Mouse (Mus musculus) embryo, embryonic 11 days (tissue): ENCODE measurements around the gene Ptpre.
"Not testable (repeated sequence)": the region's sequence is repeated elsewhere in the genome, so short reads cannot be mapped to it uniquely, and the experiment has no call there.

Source experiments
- DNase-seq: peaks from one replicate; pipeline ENCODE4 v3.0.0-alpha.2; 2015

Gene Ptpre

GRCm38 (mm10) chr7:135537341-135537901, at the start of gene Ptpre:
Gene Ptpre (plus strand): TSS chr7:135537481.
- peak; percentile 92 for DNase-seq

- DNase-seq = no peak
Measured at GRCm38 (mm10) chr7:135488214-135488810, 49.0 kb upstream of the Ptpre start.

- no peak for DNase-seq
Measured at GRCm38 (mm10) chr7:135489724-135490499, 47.4 kb upstream of the Ptpre start.

GRCm38 (mm10) chr7:135490500-135490886, 46.8 kb upstream of the Ptpre start:
- DNase-seq = no peak

- peak; percentile 47 for DNase-seq
Measured at GRCm38 (mm10) chr7:135495303-135495702, 42.0 kb upstream of the Ptpre start.

GRCm38 (mm10) chr7:135498565-135499186, 38.6 kb upstream of the Ptpre start:
- DNase-seq = no peak

GRCm38 (mm10) chr7:135499403-135499802, 37.9 kb upstream of the Ptpre start:
- no peak for DNase-seq

GRCm38 (mm10) chr7:135506506-135506905, 30.8 kb upstream of the Ptpre start:
- DNase-seq = not testable (repeated sequence)

GRCm38 (mm10) chr7:135508602-135509001, 28.7 kb upstream of the Ptpre start:
- no peak for DNase-seq

GRCm38 (mm10) chr7:135509272-135509671, 28.0 kb upstream of the Ptpre start:
- no peak for DNase-seq

- DNase-seq = no peak
Measured at GRCm38 (mm10) chr7:135510431-135510830, 26.9 kb upstream of the Ptpre start.

- no peak for DNase-seq
Measured at GRCm38 (mm10) chr7:135511723-135512122, 25.6 kb upstream of the Ptpre start.

- no peak for DNase-seq
Measured at GRCm38 (mm10) chr7:135517191-135517590, 20.1 kb upstream of the Ptpre start.

- DNase-seq = no peak
Measured at GRCm38 (mm10) chr7:135520241-135520640, 17.0 kb upstream of the Ptpre start.

GRCm38 (mm10) chr7:135521755-135522512, 15.3 kb upstream of the Ptpre start:
- DNase-seq = peak; percentile 31

- DNase-seq = peak; percentile 23
Measured at GRCm38 (mm10) chr7:135523981-135524380, 13.3 kb upstream of the Ptpre start.

- no peak for DNase-seq
Measured at GRCm38 (mm10) chr7:135524424-135524967, 12.8 kb upstream of the Ptpre start.

- DNase-seq = no peak
Measured at GRCm38 (mm10) chr7:135526574-135527152, 10.6 kb upstream of the Ptpre start.

- no peak for DNase-seq
Measured at GRCm38 (mm10) chr7:135527169-135527568, 10.1 kb upstream of the Ptpre start.

- DNase-seq = no peak
Measured at GRCm38 (mm10) chr7:135528515-135528914, 8.8 kb upstream of the Ptpre start, which contains the start of gene Clrn3. Gene Clrn3 (minus strand): TSS chr7:135528654.

- no peak for DNase-seq
Measured at GRCm38 (mm10) chr7:135529068-135529467, 8.2 kb upstream of the Ptpre start.

GRCm38 (mm10) chr7:135534548-135535189, 2.6 kb upstream of the Ptpre start:
- DNase-seq = no peak
